Mouse (Mus musculus): ENCODE measurements around the gene Banf2. TPM values are rescaled to one million over a fixed set of nuclear protein-coding genes. Genes with fewer than 3 reads are reported as not detected.
A peak's percentile ranks its signal among the peaks of the same experiment; 100 is the strongest.

Gene Banf2
- polyA plus RNA-seq, 1 experiment = not detected

DNA sequence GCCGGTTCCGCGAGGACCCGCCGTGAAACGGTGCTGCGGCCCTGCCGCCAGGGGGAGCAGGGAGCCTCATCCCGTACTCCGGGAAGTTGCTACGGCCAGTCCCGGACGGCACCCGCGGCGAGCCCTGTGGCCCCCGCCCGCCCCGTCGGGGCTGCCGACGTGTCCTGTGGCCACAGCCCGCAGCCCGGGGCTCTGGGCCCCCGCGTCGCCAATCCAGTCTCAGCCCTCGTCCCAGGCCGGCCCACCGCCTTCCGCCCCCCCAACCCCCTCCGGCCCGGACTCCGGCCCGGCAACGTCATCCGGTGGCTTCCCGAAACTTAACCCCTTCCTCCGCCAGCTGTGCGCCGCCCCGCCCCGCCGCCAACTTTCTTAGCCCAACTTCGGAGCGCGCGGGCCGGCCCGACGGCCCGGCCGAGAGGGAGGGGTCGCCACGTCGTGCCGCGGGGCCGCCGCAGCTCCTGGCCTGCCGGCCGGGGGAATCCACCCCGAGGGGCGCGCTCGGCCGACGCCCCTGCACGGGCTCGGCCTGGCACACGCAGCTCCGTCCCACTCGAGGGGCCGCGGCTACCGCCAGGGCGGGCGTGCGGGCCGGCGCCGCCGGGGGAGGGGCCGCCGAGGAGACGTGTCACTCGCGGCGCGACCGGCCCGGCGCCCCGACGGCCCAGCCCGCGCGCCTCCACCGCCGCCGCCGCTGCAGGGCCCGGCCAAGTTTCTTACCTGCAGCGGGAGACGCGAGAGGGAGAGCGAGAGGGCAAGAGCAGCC, 22.4 kb upstream of the Banf2 start:
- TF ChIP-seq POLR2A (IDR thresholded peaks at IDR 0.05; ENCODE audit: borderline replicate concordance, insufficient read depth, low read length) (no peak), CTCF (IDR thresholded peaks at IDR 0.05; ENCODE audit: borderline replicate concordance, insufficient read depth, low read depth, low read length) (peak; percentile 49; the same call in 1 of the 2 replicates)
- no peaks in the 10 kb centered on the region for H3K27me3 ChIP-seq (ENCODE audit: control insufficient read depth, insufficient read depth, low read length)
- peak overlapping the region; percentile 77 for H3K4me3 ChIP-seq (replicated peaks; ENCODE audit: insufficient read depth, low read depth, low read length)
- no peaks in the 10 kb centered on the region for H3K4me1 ChIP-seq (ENCODE audit: control insufficient read depth, insufficient read depth, low read length)
- WGBS = under 1% methylated on average over 100 of the region's 107 CpGs
- peak; percentile 62 to 71 for DNase-seq
- no peak overlapping the region for H3K27ac ChIP-seq (ENCODE audit: insufficient read depth, low read length)

DNA sequence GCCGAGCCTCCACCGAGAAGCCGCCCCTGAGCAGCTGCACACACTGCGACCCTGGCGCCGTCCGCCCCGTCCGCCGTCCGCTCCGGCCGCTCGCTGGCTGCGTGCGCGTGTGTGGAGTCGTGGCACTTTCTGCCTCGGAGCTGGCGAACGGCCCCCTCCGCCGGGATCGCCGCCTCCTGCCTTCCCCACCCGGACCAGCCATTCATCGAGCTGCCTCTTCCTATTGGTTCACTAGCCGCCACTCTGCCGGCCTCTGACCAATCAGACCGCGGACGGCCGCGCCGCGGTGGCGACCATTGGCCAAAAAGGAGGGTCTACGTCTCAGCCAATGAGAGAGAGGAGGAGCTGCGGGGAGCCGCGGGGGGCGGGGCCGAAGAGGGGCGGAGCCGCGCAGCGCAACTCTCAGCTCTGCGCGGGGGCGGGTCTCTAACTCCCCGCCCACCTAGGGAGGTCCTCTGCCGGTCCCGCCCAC, 21.7 kb upstream of the Banf2 start, which contains the start of gene Rrbp1:
Gene Rrbp1, minus strand, starts transcription at position 184 of the 472 bp plus-strand sequence.
- Histone ChIP-seq H3K4me1 (ENCODE audit: control insufficient read depth, insufficient read depth, low read length) (no peaks in the 10 kb centered on the region), H3K27me3 (ENCODE audit: control insufficient read depth, insufficient read depth, low read length) (no peaks in the 10 kb centered on the region), H3K27ac (ENCODE audit: insufficient read depth, low read length) (no peak within 1 kb of the TSS), H3K4me3 (replicated peaks; ENCODE audit: insufficient read depth, low read depth, low read length) (peak within 1 kb of the TSS; percentile 77)
- WGBS = under 1% methylated on average over 52 of the region's 53 CpGs
- peak; percentile 66 for TF ChIP-seq POLR2A (IDR thresholded peaks at IDR 0.05; ENCODE audit: borderline replicate concordance, insufficient read depth, low read length)
- TF ChIP-seq CTCF (IDR thresholded peaks at IDR 0.05; ENCODE audit: borderline replicate concordance, insufficient read depth, low read depth, low read length) = no peak
- DNase-seq = peak; percentile 98 to 99

DNA sequence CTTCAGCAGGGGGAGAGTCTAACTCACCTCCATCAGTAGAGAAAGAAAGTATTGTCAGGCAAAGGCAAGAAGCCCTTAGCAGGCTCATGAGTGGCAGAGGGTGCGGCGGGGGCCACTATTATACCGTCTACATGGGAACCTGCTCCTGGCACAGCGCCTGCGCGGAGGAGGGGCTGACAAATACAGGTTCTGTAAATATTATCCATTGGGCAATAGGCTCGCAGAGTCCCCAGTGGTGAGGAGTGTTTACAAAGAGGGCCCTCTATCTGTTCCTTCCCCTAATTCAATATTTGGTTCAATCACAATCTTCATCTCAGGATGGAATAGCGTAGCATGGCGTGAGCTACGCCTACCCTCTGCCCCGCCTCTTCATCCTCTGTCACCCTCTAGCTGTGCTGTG, 18.8 kb upstream of the Banf2 start:
- Histone ChIP-seq H3K4me3 (replicated peaks; ENCODE audit: insufficient read depth, low read depth, low read length) (no peak overlapping the region), H3K4me1 (ENCODE audit: control insufficient read depth, insufficient read depth, low read length) (no peaks in the 10 kb centered on the region), H3K27ac (ENCODE audit: insufficient read depth, low read length) (no peak overlapping the region), H3K27me3 (ENCODE audit: control insufficient read depth, insufficient read depth, low read length) (no peaks in the 10 kb centered on the region)
- DNase-seq = peak in 1 of 2 experiments; percentile 6
- 53% methylated on average over 11 of the region's 11 CpGs for WGBS
- TF ChIP-seq CTCF (IDR thresholded peaks at IDR 0.05; ENCODE audit: borderline replicate concordance, insufficient read depth, low read depth, low read length) (no peak), POLR2A (IDR thresholded peaks at IDR 0.05; ENCODE audit: borderline replicate concordance, insufficient read depth, low read length) (no peak)

DNA sequence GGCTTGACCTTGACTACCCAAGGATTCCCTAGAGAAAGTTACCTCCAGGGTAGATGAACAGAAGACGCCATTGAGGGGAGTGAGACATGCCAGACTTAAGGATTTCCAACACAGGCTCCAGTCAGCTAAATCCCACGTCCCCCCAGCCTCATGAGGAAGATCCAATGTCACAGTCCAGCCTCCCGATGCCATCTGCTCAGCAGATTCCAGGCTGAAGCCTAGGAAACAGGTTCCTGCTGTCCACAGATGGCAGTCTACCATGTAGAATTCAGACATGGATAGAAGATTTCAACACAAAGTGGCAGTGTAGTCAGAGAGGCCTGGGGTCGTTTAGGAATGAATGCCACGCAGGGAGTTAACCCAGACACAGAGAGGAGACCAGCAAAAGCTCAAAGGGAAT, 18.4 kb upstream of the Banf2 start:
- no peak for DNase-seq
- 12% methylated on average over 5 of the region's 5 CpGs for WGBS
- H3K27ac ChIP-seq (ENCODE audit: insufficient read depth, low read length) = no peak overlapping the region

DNA sequence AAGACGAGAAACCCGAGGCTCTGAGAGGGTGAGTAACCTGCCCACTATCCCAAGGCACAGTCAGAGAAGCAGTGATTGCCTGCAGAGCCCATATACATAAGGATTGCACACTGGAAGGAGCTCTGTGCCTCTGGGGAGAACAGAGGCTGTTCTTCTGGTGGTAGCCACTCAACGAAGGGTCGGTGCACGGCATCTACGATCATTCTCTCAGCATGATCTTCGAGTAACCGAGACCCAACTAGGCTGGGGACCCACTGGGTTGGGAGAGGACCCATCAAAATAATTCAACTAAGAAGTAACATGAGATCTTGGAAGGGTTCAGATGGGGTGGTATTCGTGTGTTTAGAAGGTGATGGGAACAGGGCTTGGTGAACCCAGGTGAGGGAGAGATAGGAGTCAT, 17.0 kb upstream of the Banf2 start:
- no peaks in the 10 kb centered on the region for H3K4me1 ChIP-seq (ENCODE audit: control insufficient read depth, insufficient read depth, low read length)
- H3K27me3 ChIP-seq (ENCODE audit: control insufficient read depth, insufficient read depth, low read length) = no peaks in the 10 kb centered on the region
- TF ChIP-seq CTCF (IDR thresholded peaks at IDR 0.05; ENCODE audit: borderline replicate concordance, insufficient read depth, low read depth, low read length) = no peak
- no peak for TF ChIP-seq POLR2A (IDR thresholded peaks at IDR 0.05; ENCODE audit: borderline replicate concordance, insufficient read depth, low read length)
- no peak overlapping the region for H3K27ac ChIP-seq (ENCODE audit: insufficient read depth, low read length)
- no peak overlapping the region for H3K4me3 ChIP-seq (replicated peaks; ENCODE audit: insufficient read depth, low read depth, low read length)
- DNase-seq = no peak
- 88% methylated on average over 9 of the region's 9 CpGs for WGBS

More for the DNA sequence above, 18.4 kb upstream of the Banf2 start:
- Histone ChIP-seq H3K27me3 (ENCODE audit: control insufficient read depth, insufficient read depth, low read length) (no peaks in the 10 kb centered on the region), H3K4me3 (replicated peaks; ENCODE audit: insufficient read depth, low read depth, low read length) (no peak overlapping the region), H3K4me1 (ENCODE audit: control insufficient read depth, insufficient read depth, low read length) (no peaks in the 10 kb centered on the region)
- TF ChIP-seq CTCF (IDR thresholded peaks at IDR 0.05; ENCODE audit: borderline replicate concordance, insufficient read depth, low read depth, low read length) (no peak), POLR2A (IDR thresholded peaks at IDR 0.05; ENCODE audit: borderline replicate concordance, insufficient read depth, low read length) (no peak)

DNA sequence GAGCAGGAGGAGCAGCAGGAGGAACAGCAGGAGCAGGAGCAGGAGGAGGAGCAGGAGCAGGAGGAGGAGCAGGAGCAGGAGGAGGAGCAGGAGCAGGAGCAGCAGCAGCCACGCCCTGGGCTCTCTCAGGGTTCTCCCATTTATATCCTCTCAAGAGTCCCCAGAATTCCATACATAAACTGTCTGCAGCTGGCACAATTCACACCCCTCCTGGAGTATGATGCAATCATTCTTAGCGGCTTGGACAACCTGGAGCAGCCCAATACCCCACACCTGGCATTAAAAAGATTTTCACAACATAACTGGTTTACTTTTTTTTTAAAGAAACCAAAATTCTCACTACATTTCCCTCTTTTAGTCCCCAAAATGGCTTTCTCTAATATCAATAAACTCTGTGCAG, 12.9 kb upstream of the Banf2 start:
- DNase-seq = no peak
- 66% methylated on average over 2 of the region's 2 CpGs for WGBS
- H3K4me1 ChIP-seq (ENCODE audit: control insufficient read depth, insufficient read depth, low read length) = no peaks in the 10 kb centered on the region
- no peak for TF ChIP-seq POLR2A (IDR thresholded peaks at IDR 0.05; ENCODE audit: borderline replicate concordance, insufficient read depth, low read length)
- no peak for TF ChIP-seq CTCF (IDR thresholded peaks at IDR 0.05; ENCODE audit: borderline replicate concordance, insufficient read depth, low read depth, low read length)
- no peak overlapping the region for H3K4me3 ChIP-seq (replicated peaks; ENCODE audit: insufficient read depth, low read depth, low read length)
- no peaks in the 10 kb centered on the region for H3K27me3 ChIP-seq (ENCODE audit: control insufficient read depth, insufficient read depth, low read length)
- no peak overlapping the region for H3K27ac ChIP-seq (ENCODE audit: insufficient read depth, low read length)

DNA sequence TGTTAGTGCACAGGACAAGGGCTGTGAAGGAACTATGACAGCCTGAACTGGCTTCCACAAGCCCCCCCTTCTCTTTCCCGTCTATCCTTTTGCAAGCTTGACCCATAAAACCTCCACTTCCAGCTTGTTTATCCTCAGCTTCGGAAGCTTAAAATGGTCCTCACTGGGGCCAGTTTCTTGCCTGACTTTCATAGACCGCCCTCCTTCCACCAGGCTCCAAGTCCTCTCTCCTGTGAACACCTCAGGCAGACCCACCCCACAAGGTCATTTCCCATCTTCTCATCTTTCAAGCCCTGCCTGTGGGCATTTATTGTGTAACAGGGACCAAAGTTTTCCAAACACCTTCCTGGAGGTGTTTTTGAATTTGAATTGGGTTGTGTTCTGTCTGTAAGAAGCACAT, 10.4 kb upstream of the Banf2 start:
- TF ChIP-seq POLR2A (IDR thresholded peaks at IDR 0.05; ENCODE audit: borderline replicate concordance, insufficient read depth, low read length) (no peak), CTCF (IDR thresholded peaks at IDR 0.05; ENCODE audit: borderline replicate concordance, insufficient read depth, low read depth, low read length) (no peak)
- H3K27me3 ChIP-seq (ENCODE audit: control insufficient read depth, insufficient read depth, low read length) = no peaks in the 10 kb centered on the region
- 92% methylated on average over 3 of the region's 3 CpGs for WGBS
- no peak overlapping the region for H3K4me3 ChIP-seq (replicated peaks; ENCODE audit: insufficient read depth, low read depth, low read length)
- H3K4me1 ChIP-seq (ENCODE audit: control insufficient read depth, insufficient read depth, low read length) = no peaks in the 10 kb centered on the region
- no peak for DNase-seq
- no peak overlapping the region for H3K27ac ChIP-seq (ENCODE audit: insufficient read depth, low read length)

DNA sequence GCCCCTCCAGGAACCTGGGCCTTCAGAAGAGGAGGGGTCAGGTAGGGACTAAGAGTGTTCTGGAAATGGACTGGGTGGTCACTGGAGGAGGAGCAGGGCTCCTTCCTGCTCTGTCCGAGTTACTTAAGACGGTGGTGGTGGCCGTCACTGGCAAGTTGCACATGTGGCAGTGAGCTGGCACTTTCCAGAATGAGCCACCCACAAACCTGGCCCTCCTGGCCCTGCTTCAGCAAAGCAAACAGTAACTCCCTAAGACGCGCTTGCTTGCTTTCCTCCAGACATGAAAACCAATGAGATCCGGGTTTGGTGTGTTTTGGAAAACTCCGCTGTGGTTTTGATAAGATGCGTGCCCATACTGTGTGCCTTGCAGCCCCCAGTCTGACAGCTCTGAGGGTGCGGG, 7.5 kb upstream of the Banf2 start:
- TF ChIP-seq POLR2A (IDR thresholded peaks at IDR 0.05; ENCODE audit: borderline replicate concordance, insufficient read depth, low read length) (no peak), CTCF (IDR thresholded peaks at IDR 0.05; ENCODE audit: borderline replicate concordance, insufficient read depth, low read depth, low read length) (no peak)
- Histone ChIP-seq H3K4me1 (ENCODE audit: control insufficient read depth, insufficient read depth, low read length) (no peaks in the 10 kb centered on the region), H3K4me3 (replicated peaks; ENCODE audit: insufficient read depth, low read depth, low read length) (no peak overlapping the region), H3K27me3 (ENCODE audit: control insufficient read depth, insufficient read depth, low read length) (no peaks in the 10 kb centered on the region), H3K27ac (ENCODE audit: insufficient read depth, low read length) (no peak overlapping the region)
- WGBS = 88% methylated on average over 9 of the region's 9 CpGs
- no peak for DNase-seq
